Mouse (Mus musculus) limb, embryonic 11.5 days (tissue): ENCODE measurements around the gene Zfp454. TPM values are rescaled to one million over a fixed set of nuclear protein-coding genes. Genes with fewer than 3 reads are reported as not detected.

Experiments used
- ATAC-seq: fragments of 200-750 bp; cut with Nextera tagmentation; 2 replicates; pipeline ENCODE4 v1.8.0; 2017; ENCODE audit warnings: low read depth; ENCODE audit not compliant: insufficient number of reproducible peaks, low FRiP score, low TSS enrichment
- DNase-seq: peaks from one replicate; pipeline ENCODE4 v3.0.0-alpha.2; 2015; ENCODE audit warnings: low spot score
- H3K27ac ChIP-seq: fragments of 300-500 bp; sonication (generic); replicated peaks from 2 replicates; pipeline ENCODE4 v1.5.1; 2014; ENCODE audit warnings: low read depth, mild to moderate bottlenecking, low read length
- H3K27me3 ChIP-seq: fragments of 300-500 bp; sonication (generic); 2 replicates; pipeline ENCODE4 v1.6.1; 2014; ENCODE audit warnings: mild to moderate bottlenecking, low read length, mixed read lengths; ENCODE audit not compliant: control insufficient read depth, insufficient read depth
- H3K36me3 ChIP-seq: fragments of 300-500 bp; sonication (generic); 2 replicates; pipeline ENCODE4 v1.6.1; 2014; ENCODE audit warnings: mild to moderate bottlenecking, low read length, moderate library complexity, mixed read lengths; ENCODE audit not compliant: control insufficient read depth, insufficient read depth
- H3K4me1 ChIP-seq: fragments of 300-500 bp; sonication (generic); 2 replicates; pipeline ENCODE4 v1.6.1; 2014; ENCODE audit warnings: low read length, mixed read lengths; ENCODE audit not compliant: control insufficient read depth, insufficient read depth
- H3K4me2 ChIP-seq: fragments of 300-500 bp; sonication (generic); 2 replicates; pipeline ENCODE4 v1.6.1; 2014; ENCODE audit warnings: low read depth, mild to moderate bottlenecking, moderate library complexity; ENCODE audit not compliant: severe bottlenecking
- H3K4me3 ChIP-seq: fragments of 300-500 bp; sonication (generic); 2 replicates; pipeline ENCODE4 v1.5.1; 2014; ENCODE audit warnings: low read depth, low read length
- H3K9ac ChIP-seq: fragments of 300-500 bp; sonication (generic); 2 replicates; pipeline ENCODE4 v1.6.1; 2014; ENCODE audit warnings: mild to moderate bottlenecking, low read length
- H3K9me3 ChIP-seq: fragments of 300-500 bp; sonication (generic); 2 replicates; pipeline ENCODE4 v1.6.1; 2016; ENCODE audit warnings: low read length; ENCODE audit not compliant: control insufficient read depth
- WGBS: fragments of 180-500 bp; shearing (Covaris S2); extraction: QIAGEN DNeasy Blood & Tissue Kit; methylation state at CpG from one replicate; pipeline ENCODE4 v1.1.7; 2014; 5-methylcytosine and 5-hydroxymethylcytosine counted together
- polyA plus RNA-seq: library from polyadenylated mRNA; unstranded; fragments of >200 nt; fragmentation: Nextera tagmentation; extraction: Ambion mirVana; gene quantifications from 2 replicates; pipeline ENCODE4 v1.2.1, GENCODE M21; 2014

The Zfp454 gene
- 15.5 and 17.8 TPM in 2 replicates for polyA plus RNA-seq

DNA sequence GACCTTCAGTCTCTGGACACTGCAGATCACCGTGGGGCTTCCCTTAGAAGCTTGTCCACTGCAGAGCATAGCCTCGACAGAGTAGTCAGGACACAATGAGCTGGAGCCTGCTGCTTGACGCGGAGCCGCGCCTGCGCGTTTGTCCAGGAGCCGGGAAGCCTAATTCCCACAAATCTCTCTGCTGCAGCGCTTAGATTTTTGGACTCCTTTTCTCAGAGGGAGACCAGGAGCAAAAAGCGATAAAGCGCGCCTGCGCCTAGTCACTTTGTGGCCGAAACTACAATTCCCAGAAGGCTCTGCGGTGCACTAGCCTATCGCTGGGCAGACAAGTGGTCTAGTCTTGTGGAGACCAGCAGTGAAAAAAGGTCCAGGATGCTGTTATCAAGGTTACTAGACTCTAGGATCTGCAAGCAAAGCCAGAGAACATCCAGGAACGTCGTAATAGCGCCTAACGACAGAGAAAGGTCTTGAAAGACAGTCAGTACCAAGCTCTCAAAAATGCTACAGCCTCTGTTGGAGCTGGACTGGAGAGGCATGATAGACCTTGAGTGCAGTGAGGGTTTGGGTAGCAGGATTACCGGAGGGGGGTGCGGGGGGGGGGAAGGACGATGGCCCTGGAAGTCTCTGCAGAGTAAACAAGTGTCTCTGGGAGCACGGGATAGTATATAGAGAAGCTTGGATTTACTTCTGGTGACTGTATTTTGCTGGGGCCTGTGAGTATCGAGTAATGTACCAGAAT is at the start of gene Zfp454:
Zfp454 (minus strand) TSS at position 262 of the 739 bp plus-strand sequence.
- 6% methylated on average over 26 of the region's 26 CpGs for WGBS
- Histone ChIP-seq H3K27me3 (no peaks in the 10 kb centered on the region), H3K4me2 (peak within 1 kb of the TSS; percentile 62), H3K9ac (peak within 1 kb of the TSS; percentile 63), H3K4me3 (peak within 1 kb of the TSS; percentile 28), H3K27ac (no peak within 1 kb of the TSS), H3K4me1 (peaks cover 8% of the 10 kb centered on the region; the same call in 1 of the 2 replicates), H3K9me3 (no peaks in the 10 kb centered on the region; the same call in 1 of the 2 replicates), H3K36me3 (peaks cover 6% of the 10 kb centered on the region; the same call in 1 of the 2 replicates)
- DNase-seq, result peak; percentile 94
- peak; percentile 94 for ATAC-seq

DNA sequence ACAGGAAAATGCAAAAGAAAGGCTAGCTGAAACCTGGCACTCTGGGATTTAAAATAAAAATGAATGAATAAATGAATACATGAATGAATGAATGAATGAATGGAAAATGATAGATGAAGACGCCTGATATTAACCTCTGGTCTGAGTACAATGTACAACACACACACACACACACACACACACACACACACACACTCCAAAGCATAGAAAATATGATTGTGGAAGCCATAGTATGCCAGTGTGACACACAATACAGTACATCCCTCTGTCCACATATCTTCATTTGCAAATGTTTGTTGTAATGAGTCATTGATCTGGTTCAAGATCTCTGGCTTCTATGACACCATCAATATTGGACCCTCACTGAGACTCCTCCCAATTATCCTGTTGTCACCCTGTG is 44.6 kb upstream of the Zfp454 start:
- ATAC-seq (no peak), DNase-seq (no peak)
- H3K4me1 ChIP-seq, result no peaks in the 10 kb centered on the region
- 73% methylated on average over 1 of the region's 1 CpGs for WGBS
- H3K4me2 ChIP-seq, result no peak overlapping the region
- no peak overlapping the region for H3K9ac ChIP-seq
- H3K36me3 ChIP-seq, result no peaks in the 10 kb centered on the region
- no peaks in the 10 kb centered on the region for H3K9me3 ChIP-seq
- H3K27ac ChIP-seq, result no peak overlapping the region
- H3K27me3 ChIP-seq, result no peaks in the 10 kb centered on the region
- no peak overlapping the region for H3K4me3 ChIP-seq

- peak; percentile 87 for ATAC-seq
- Histone ChIP-seq H3K4me2 (peak within 1 kb of the TSS; percentile 81), H3K4me3 (peak within 1 kb of the TSS; percentile 59), H3K36me3 (no peaks in the 10 kb centered on the region), H3K9me3 (no peaks in the 10 kb centered on the region), H3K9ac (peak within 1 kb of the TSS; percentile 56), H3K4me1 (no peaks in the 10 kb centered on the region), H3K27me3 (no peaks in the 10 kb centered on the region), H3K27ac (no peak within 1 kb of the TSS)
- 1% methylated on average over 18 of the region's 18 CpGs for WGBS
- peak; percentile 83 for DNase-seq
Observed at GRCm38 (mm10) chr11:50931451-50931866, 44.0 kb upstream of the Zfp454 start, which contains the start of gene Zfp354b. Gene Zfp354b (minus strand): TSS chr11:50931633.

- WGBS, result 3% methylated on average over 16 of the region's 16 CpGs
- H3K9ac ChIP-seq, result peak overlapping the region; percentile 56
- no peak overlapping the region for H3K27ac ChIP-seq
- H3K4me1 ChIP-seq, result no peaks in the 10 kb centered on the region
- peak overlapping the region; percentile 59 for H3K4me3 ChIP-seq
- H3K9me3 ChIP-seq, result no peaks in the 10 kb centered on the region
- H3K36me3 ChIP-seq, result no peaks in the 10 kb centered on the region
- no peaks in the 10 kb centered on the region for H3K27me3 ChIP-seq
- ATAC-seq (peak; percentile 76; the same call in 1 of the 2 replicates), DNase-seq (no peak)
- peak overlapping the region; percentile 81 for H3K4me2 ChIP-seq
Observed at GRCm38 (mm10) chr11:50931021-50931420, 43.6 kb upstream of the Zfp454 start.

DNA sequence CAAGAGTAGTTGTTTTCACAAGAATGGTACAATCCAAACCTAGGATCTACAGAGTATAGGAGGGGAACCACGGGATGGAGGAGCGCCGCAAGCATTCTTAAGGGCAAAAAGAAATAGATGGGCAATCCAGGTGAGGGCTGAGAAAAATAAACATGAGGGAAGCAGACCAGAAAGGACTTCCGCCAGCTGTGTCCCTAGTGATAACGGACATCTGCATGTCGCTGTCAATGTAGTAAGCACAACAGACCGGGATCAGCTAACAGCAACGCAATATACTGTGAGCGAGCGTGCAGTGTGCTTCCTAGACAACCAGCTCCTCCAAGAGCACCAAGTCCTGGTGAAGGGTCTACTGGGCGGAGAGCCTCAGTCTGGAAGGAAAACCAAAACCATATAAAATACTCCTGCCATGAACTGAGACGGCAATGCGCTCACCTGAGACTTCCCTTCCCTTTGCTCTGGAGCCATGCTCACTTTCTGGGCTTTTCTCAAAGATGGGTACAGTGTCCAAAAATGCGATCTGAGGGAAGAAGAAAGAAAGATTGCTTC is 43.1 kb upstream of the Zfp454 start:
- no peaks in the 10 kb centered on the region for H3K9me3 ChIP-seq
- H3K9ac ChIP-seq, result no peak overlapping the region
- H3K27ac ChIP-seq, result no peak overlapping the region
- no peaks in the 10 kb centered on the region for H3K4me1 ChIP-seq
- H3K27me3 ChIP-seq, result no peaks in the 10 kb centered on the region
- ATAC-seq, result no peak
- no peak for DNase-seq
- 26% methylated on average over 14 of the region's 14 CpGs for WGBS
- peak overlapping the region; percentile 59 for H3K4me3 ChIP-seq
- H3K36me3 ChIP-seq, result no peaks in the 10 kb centered on the region
- peak overlapping the region; percentile 81 for H3K4me2 ChIP-seq

DNA sequence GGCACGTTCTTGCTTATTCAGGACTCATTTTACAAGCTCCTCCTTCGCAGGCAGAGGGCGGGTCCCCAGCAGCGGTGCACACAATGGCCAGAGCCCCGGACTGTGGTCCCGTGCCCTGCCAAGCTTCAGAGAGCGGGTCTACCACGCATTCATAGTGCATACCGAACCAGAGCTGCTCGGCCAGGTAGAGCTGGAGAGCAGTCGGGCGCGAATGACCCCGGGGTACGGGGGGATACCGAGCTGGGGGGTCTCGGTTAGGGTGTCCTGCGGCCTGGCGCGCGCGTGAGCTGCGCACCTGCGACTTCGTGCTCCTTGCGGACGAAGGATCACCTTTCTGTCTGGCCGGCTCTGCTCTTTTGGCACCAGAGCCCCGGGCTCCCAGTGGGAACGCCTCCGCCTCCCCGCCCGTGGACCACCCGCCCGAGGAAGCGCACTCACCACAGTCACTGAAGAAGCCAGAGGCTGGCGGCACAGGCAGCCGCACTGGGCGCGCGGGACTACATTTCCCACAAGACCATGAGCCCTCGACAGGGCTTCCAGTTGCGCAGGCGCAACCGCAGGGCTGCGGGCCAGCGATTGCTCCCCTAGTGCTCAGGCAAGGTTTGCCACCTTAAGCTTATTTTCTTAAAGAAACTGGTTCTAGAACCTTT is 28.3 kb upstream of the Zfp454 start, which contains the start of gene Zfp2:
Zfp2 (minus strand) TSS at position 495 of the 650 bp plus-strand sequence.
- peak within 1 kb of the TSS; percentile 79 for H3K4me3 ChIP-seq
- H3K9ac ChIP-seq, result peak within 1 kb of the TSS; percentile 93
- no peaks in the 10 kb centered on the region for H3K4me1 ChIP-seq
- no peaks in the 10 kb centered on the region for H3K9me3 ChIP-seq
- H3K27me3 ChIP-seq, result no peaks in the 10 kb centered on the region
- peaks cover 9% of the 10 kb centered on the region for H3K36me3 ChIP-seq
- H3K4me2 ChIP-seq, result peak within 1 kb of the TSS; percentile 39
- under 1% methylated on average over 41 of the region's 47 CpGs for WGBS
- peak; percentile 93 for DNase-seq
- peak within 1 kb of the TSS; percentile 79 for H3K27ac ChIP-seq
- peak; percentile 93 for ATAC-seq

- no peaks in the 10 kb centered on the region for H3K27me3 ChIP-seq
- no peak overlapping the region for H3K9ac ChIP-seq
- no peak overlapping the region for H3K4me2 ChIP-seq
- H3K9me3 ChIP-seq, result no peaks in the 10 kb centered on the region
- no peak overlapping the region for H3K27ac ChIP-seq
- H3K4me3 ChIP-seq, result no peak overlapping the region
- ATAC-seq (no peak), DNase-seq (no peak)
- 87% methylated on average over 3 of the region's 3 CpGs for WGBS
- H3K36me3 ChIP-seq, result peaks cover 17% of the 10 kb centered on the region
- H3K4me1 ChIP-seq, result no peaks in the 10 kb centered on the region
Observed at GRCm38 (mm10) chr11:50914461-50914860, 27.0 kb upstream of the Zfp454 start.

GRCm38 (mm10) chr11:50913301-50913700 is 25.9 kb upstream of the Zfp454 start:
- peaks cover 21% of the 10 kb centered on the region for H3K36me3 ChIP-seq
- 90% methylated on average over 1 of the region's 1 CpGs for WGBS
- no peak overlapping the region for H3K9ac ChIP-seq
- H3K9me3 ChIP-seq, result no peaks in the 10 kb centered on the region; the same call in 1 of the 2 replicates
- no peak for ATAC-seq
- DNase-seq, result no peak
- H3K4me1 ChIP-seq, result no peaks in the 10 kb centered on the region
- no peak overlapping the region for H3K4me2 ChIP-seq
- no peak overlapping the region for H3K4me3 ChIP-seq
- no peak overlapping the region for H3K27ac ChIP-seq
- no peaks in the 10 kb centered on the region for H3K27me3 ChIP-seq
